Mouse (Mus musculus) left cerebral cortex, adult 9 months (tissue): ENCODE data around the gene Ank.

Experiments used
- DNase-seq, 2 experiments: peaks; one replicate each; pipeline ENCODE4 v3.0.0; 2022; ENCODE audit warnings: low spot score in 2 of 2

Ank gene

GRCm38 (mm10) chr15:27536771-27537170 is 70.3 kb downstream of the Ank start:
- DNase-seq, result peak; percentile 70 to 87

GRCm38 (mm10) chr15:27537519-27538223 is 71.2 kb downstream of the Ank start:
- no peak for DNase-seq

- DNase-seq, result no peak
Measured at GRCm38 (mm10) chr15:27539745-27540144, 73.3 kb downstream of the Ank start.

- DNase-seq, result no peak
Measured at GRCm38 (mm10) chr15:27545203-27545602, 78.7 kb downstream of the Ank start.

- DNase-seq, result no peak
Measured at GRCm38 (mm10) chr15:27548110-27548509, 81.6 kb downstream of the Ank start.

- DNase-seq, result no peak
Measured at GRCm38 (mm10) chr15:27549071-27549470, 82.6 kb downstream of the Ank start.

GRCm38 (mm10) chr15:27549878-27550277 is 83.4 kb downstream of the Ank start:
- no peak for DNase-seq

- DNase-seq, result no peak
Measured at GRCm38 (mm10) chr15:27550358-27550992, 84.0 kb downstream of the Ank start.

GRCm38 (mm10) chr15:27551117-27552114 is 84.9 kb downstream of the Ank start:
- no peak for DNase-seq

GRCm38 (mm10) chr15:27552129-27552700 is 85.7 kb downstream of the Ank start:
- no peak for DNase-seq

GRCm38 (mm10) chr15:27553554-27553953 is 87.1 kb downstream of the Ank start:
- DNase-seq, result no peak

GRCm38 (mm10) chr15:27558456-27559147 is 92.1 kb downstream of the Ank start:
- DNase-seq, result no peak

- DNase-seq, result no peak
Measured at GRCm38 (mm10) chr15:27560315-27560714, 93.8 kb downstream of the Ank start.

GRCm38 (mm10) chr15:27564106-27565100 is 97.9 kb downstream of the Ank start:
- peak in 1 of 2 experiments; percentile 79 for DNase-seq

- DNase-seq, result peak in 1 of 2 experiments; percentile 61
Measured at GRCm38 (mm10) chr15:27565626-27566185, 99.2 kb downstream of the Ank start.

GRCm38 (mm10) chr15:27567356-27567755 is 100.9 kb downstream of the Ank start:
- DNase-seq, result no peak

- no peak for DNase-seq
Measured at GRCm38 (mm10) chr15:27568371-27568770, 101.9 kb downstream of the Ank start.

- no peak for DNase-seq
Measured at GRCm38 (mm10) chr15:27569924-27570323, 103.4 kb downstream of the Ank start.

- DNase-seq, result no peak
Measured at GRCm38 (mm10) chr15:27570385-27570784, 103.9 kb downstream of the Ank start.

- DNase-seq, result no peak
Measured at GRCm38 (mm10) chr15:27571179-27571578, 104.7 kb downstream of the Ank start.
